Mouse (Mus musculus) forebrain, postnatal 0 days (tissue): ENCODE data around the gene 2410015M20Rik. TPM values are rescaled to one million over a fixed set of nuclear protein-coding genes. Genes with fewer than 3 reads are reported as not detected.

Source experiments
- ATAC-seq: fragments of 200-750 bp; cut with Nextera tagmentation; 2 replicates; pipeline ENCODE4 v1.8.0; 2017; ENCODE audit warnings: mild to moderate bottlenecking, moderate library complexity
- DNase-seq: peaks from one replicate; pipeline ENCODE4 v3.0.0-alpha.2; 2015
- H3K27ac ChIP-seq: fragments of 300-500 bp; sonication (generic); 2 replicates; pipeline ENCODE4 v1.5.1; 2014; ENCODE audit warnings: low read depth, mild to moderate bottlenecking, antibody characterized with exemption, low read length, moderate library complexity, mixed read lengths
- H3K27me3 ChIP-seq: fragments of 300-500 bp; sonication (generic); 2 replicates; pipeline ENCODE4 v1.6.1; 2014; ENCODE audit warnings: mild to moderate bottlenecking, low read length, mixed read lengths; ENCODE audit not compliant: insufficient read depth
- H3K36me3 ChIP-seq: fragments of 300-500 bp; sonication (generic); 2 replicates; pipeline ENCODE4 v1.6.1; 2014; ENCODE audit warnings: mild to moderate bottlenecking, moderate library complexity; ENCODE audit not compliant: insufficient read depth
- H3K4me1 ChIP-seq: fragments of 300-500 bp; sonication (generic); 2 replicates; pipeline ENCODE4 v1.6.1; 2014; ENCODE audit warnings: antibody characterized with exemption; ENCODE audit not compliant: insufficient read depth
- H3K4me2 ChIP-seq: fragments of 300-500 bp; sonication (generic); 2 replicates; pipeline ENCODE4 v1.6.1; 2014; ENCODE audit warnings: low read depth, mild to moderate bottlenecking, moderate library complexity
- H3K4me3 ChIP-seq: fragments of 300-500 bp; sonication (generic); 2 replicates; pipeline ENCODE4 v1.5.1; 2014; ENCODE audit warnings: low read depth, low read length, mixed read lengths
- H3K9ac ChIP-seq: fragments of 300-500 bp; sonication (generic); 2 replicates; pipeline ENCODE4 v1.6.1; 2014; ENCODE audit warnings: mild to moderate bottlenecking
- H3K9me3 ChIP-seq: fragments of 300-500 bp; sonication (generic); 2 replicates; pipeline ENCODE4 v1.6.1; 2016; ENCODE audit warnings: low read length
- CTCF ChIP-seq: sonication (generic); IDR thresholded peaks from 2 replicates; pipeline ENCODE4 v1.5.1; 2016; ENCODE audit warnings: antibody characterized with exemption, control low read depth, low read depth
- WGBS: fragments of 180-500 bp; shearing (Covaris S2); extraction: QIAGEN DNeasy Blood & Tissue Kit; methylation state at CpG from one replicate; pipeline ENCODE4 v1.1.7; 2014; 5-methylcytosine and 5-hydroxymethylcytosine counted together
- polyA plus RNA-seq: library from polyadenylated mRNA; unstranded; fragments of >200 nt; fragmentation: Nextera tagmentation; extraction: Ambion mirVana; gene quantifications from 2 replicates; pipeline ENCODE4 v1.2.1, GENCODE M21; 2015
- total RNA-seq: library from RNA; depleted of rRNA; stranded (reverse); fragments of >200 nt; gene quantifications from 2 replicates; pipeline ENCODE4 v1.2.3, GENCODE M21; 2014

2410015M20Rik gene
- total and polyA plus RNA-seq, 2 experiments from 2014 or later = 66.0 to 208 TPM

DNA sequence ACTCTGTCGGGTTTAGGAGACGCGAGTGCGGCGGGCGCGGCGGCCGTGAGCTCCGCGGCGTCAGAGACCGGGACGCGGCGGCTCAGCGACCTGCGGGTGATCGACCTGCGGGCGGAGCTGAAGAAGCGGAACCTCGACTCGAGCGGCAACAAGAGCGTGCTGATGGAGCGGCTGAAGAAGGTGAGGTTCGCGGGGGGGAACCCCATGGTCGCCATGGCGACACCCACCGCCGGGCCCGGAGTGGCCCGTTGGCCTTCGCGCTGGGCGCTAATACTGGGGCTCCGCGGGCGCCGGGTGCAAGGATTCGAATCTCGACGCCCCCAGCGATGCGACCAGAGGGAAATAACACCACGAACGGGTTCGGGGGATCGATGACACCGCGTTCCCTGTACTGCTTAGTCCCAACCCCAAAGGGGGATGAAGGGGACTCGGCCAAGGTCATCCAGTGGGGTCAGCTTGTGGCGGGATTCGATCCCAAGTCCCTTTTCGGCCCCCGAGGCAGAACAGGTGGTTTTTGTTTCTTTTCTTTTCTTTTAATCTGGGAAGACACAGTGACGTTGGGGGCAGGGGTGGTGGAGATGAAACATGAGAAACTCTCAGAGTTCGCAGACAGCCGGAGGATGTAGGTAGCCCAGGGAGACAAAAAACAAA lies 24.3 kb downstream of the 2410015M20Rik start:
- TF ChIP-seq CTCF = no peak
- under 1% methylated on average over 61 of the region's 61 CpGs for WGBS

GRCm38 (mm10) chr17:56584257-56585130 lies 25.1 kb downstream of the 2410015M20Rik start, which contains the start of the genes Safb2 and Safb:
TSS of gene Safb2 (minus strand) at chr17:56584585.
TSS of gene Safb (plus strand) at chr17:56584825.
- H3K27ac ChIP-seq = peak within 1 kb of the TSS; percentile 97
- ATAC-seq (peak; percentile 96), DNase-seq (peak; percentile 100)
- TF ChIP-seq CTCF = peak; percentile 40
- H3K4me3 ChIP-seq = peak within 1 kb of the TSS; percentile 86
- no peaks in the 10 kb centered on the region for H3K9me3 ChIP-seq
- H3K4me2 ChIP-seq = peak within 1 kb of the TSS; percentile 86
- peaks cover 30% of the 10 kb centered on the region for H3K4me1 ChIP-seq
- 1% methylated on average over 93 of the region's 101 CpGs for WGBS
- peaks cover 55% of the 10 kb centered on the region for H3K36me3 ChIP-seq
- peak within 1 kb of the TSS; percentile 88 for H3K9ac ChIP-seq
- H3K27me3 ChIP-seq = no peaks in the 10 kb centered on the region

More for the DNA sequence above, 24.3 kb downstream of the 2410015M20Rik start:
- peaks cover 61% of the 10 kb centered on the region for H3K36me3 ChIP-seq
- peak overlapping the region; percentile 97 for H3K27ac ChIP-seq
- peak overlapping the region; percentile 88 for H3K9ac ChIP-seq
- no peaks in the 10 kb centered on the region for H3K9me3 ChIP-seq
- peak overlapping the region; percentile 59 for H3K4me2 ChIP-seq
- DNase-seq (no peak), ATAC-seq (no peak)
- peak overlapping the region; percentile 86 for H3K4me3 ChIP-seq
- no peaks in the 10 kb centered on the region for H3K27me3 ChIP-seq
- H3K4me1 ChIP-seq = peaks cover 30% of the 10 kb centered on the region

- 2% methylated on average over 33 of the region's 33 CpGs for WGBS
- DNase-seq = no peak
- no peaks in the 10 kb centered on the region for H3K27me3 ChIP-seq
- H3K9ac ChIP-seq = peak overlapping the region; percentile 88
- H3K9me3 ChIP-seq = no peaks in the 10 kb centered on the region
- TF ChIP-seq CTCF = no peak
- H3K4me2 ChIP-seq = peak overlapping the region; percentile 86
- ATAC-seq = no peak
- peaks cover 30% of the 10 kb centered on the region for H3K4me1 ChIP-seq
- H3K36me3 ChIP-seq = peaks cover 49% of the 10 kb centered on the region
- H3K4me3 ChIP-seq = peak overlapping the region; percentile 83
- peak overlapping the region; percentile 97 for H3K27ac ChIP-seq
Measured at GRCm38 (mm10) chr17:56583611-56584256, 25.8 kb downstream of the 2410015M20Rik start.

- H3K4me2 ChIP-seq = peak overlapping the region; percentile 86
- TF ChIP-seq CTCF = no peak
- peak overlapping the region; percentile 88 for H3K9ac ChIP-seq
- no peak for ATAC-seq
- peaks cover 30% of the 10 kb centered on the region for H3K4me1 ChIP-seq
- peak overlapping the region; percentile 83 for H3K4me3 ChIP-seq
- no peaks in the 10 kb centered on the region for H3K27me3 ChIP-seq
- peaks cover 49% of the 10 kb centered on the region for H3K36me3 ChIP-seq
- 68% methylated on average over 1 of the region's 1 CpGs for WGBS
- DNase-seq = no peak
- no peaks in the 10 kb centered on the region for H3K9me3 ChIP-seq
- no peak overlapping the region for H3K27ac ChIP-seq
Measured at GRCm38 (mm10) chr17:56583071-56583470, 26.5 kb downstream of the 2410015M20Rik start.

GRCm38 (mm10) chr17:56572939-56573338 lies 36.6 kb downstream of the 2410015M20Rik start:
- whole genome bisulfite sequencing = 84% methylated on average over 3 of the region's 3 CpGs
- Histone ChIP-seq H3K27me3 (no peaks in the 10 kb centered on the region), H3K4me1 (no peaks in the 10 kb centered on the region), H3K27ac (no peak overlapping the region), H3K4me3 (no peak overlapping the region), H3K36me3 (peaks cover 77% of the 10 kb centered on the region), H3K9me3 (no peaks in the 10 kb centered on the region), H3K9ac (no peak overlapping the region), H3K4me2 (no peak overlapping the region)
- TF ChIP-seq CTCF = no peak
- DNase-seq = no peak
- no peak for ATAC-seq

DNA sequence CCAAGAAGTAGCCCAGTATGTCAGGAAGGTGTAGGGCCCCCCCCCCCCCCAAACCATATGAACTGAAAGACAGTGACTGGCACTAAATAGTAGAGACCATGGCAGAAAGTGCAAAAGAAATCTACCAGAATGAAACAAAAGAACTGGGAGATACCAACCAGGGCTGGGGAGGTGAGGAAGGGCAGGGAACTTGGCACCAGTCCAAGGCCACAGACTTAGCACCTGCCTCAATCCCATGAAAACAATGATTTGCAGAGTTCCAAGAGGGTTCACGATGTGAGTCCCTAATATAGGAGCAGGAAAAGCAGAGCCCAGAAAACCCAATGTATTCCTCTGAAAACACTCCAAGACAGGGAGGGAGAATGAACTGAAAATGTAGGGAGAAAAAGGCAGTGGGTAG lies 37.4 kb downstream of the 2410015M20Rik start:
- Histone ChIP-seq H3K27ac (no peak overlapping the region), H3K27me3 (no peaks in the 10 kb centered on the region), H3K4me3 (no peak overlapping the region), H3K9me3 (no peaks in the 10 kb centered on the region), H3K9ac (no peak overlapping the region), H3K4me2 (no peak overlapping the region), H3K4me1 (no peaks in the 10 kb centered on the region), H3K36me3 (peaks cover 76% of the 10 kb centered on the region)
- TF ChIP-seq CTCF = no peak
- 17% methylated on average over 1 of the region's 1 CpGs for WGBS
- DNase-seq = no peak
- ATAC-seq = no peak

DNA sequence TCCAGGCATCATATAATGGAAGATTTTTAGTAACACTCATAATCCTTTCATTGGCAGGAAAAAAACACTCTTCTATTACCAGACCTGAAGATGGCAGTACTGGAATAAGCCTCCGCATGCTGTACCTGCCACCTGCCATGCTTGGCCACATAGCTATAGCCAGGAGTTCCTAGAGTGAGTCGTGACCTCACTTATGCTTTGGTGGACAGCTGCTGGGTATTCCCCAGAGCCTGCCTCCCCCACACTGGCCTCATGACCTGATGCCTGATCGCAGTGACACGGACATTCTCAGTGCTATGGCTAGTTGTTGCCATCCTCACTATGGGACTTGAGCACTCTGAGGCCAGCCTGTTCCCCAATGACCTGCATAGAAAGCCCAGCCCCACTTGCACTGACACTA lies 39.3 kb downstream of the 2410015M20Rik start:
- peaks cover 81% of the 10 kb centered on the region for H3K36me3 ChIP-seq
- no peak for TF ChIP-seq CTCF
- H3K9ac ChIP-seq = no peak overlapping the region
- no peak overlapping the region for H3K4me3 ChIP-seq
- ATAC-seq = no peak
- H3K4me2 ChIP-seq = no peak overlapping the region
- no peak overlapping the region for H3K27ac ChIP-seq
- no peaks in the 10 kb centered on the region for H3K27me3 ChIP-seq
- 93% methylated on average over 4 of the region's 4 CpGs for WGBS
- no peaks in the 10 kb centered on the region for H3K9me3 ChIP-seq
- no peaks in the 10 kb centered on the region for H3K4me1 ChIP-seq
- no peak for DNase-seq
